Mouse (Mus musculus): ENCODE results near the gene Sned1.
A peak's percentile ranks its signal among the peaks of the same experiment; 100 is the strongest.

Gene Sned1

GRCm38 (mm10) chr1:93235576-93236544 is at the start of gene Sned1:
Sned1 (plus strand) TSS chr1:93235841.
- peak; percentile 95 for DNase-seq (ENCODE audit: low read depth, low spot score)

- DNase-seq (ENCODE audit: low read depth, low spot score): peak; percentile 51
Measured at GRCm38 (mm10) chr1:93190726-93191305, 44.8 kb upstream of the Sned1 start.

GRCm38 (mm10) chr1:93194961-93195360 is 40.7 kb upstream of the Sned1 start:
- DNase-seq (ENCODE audit: low read depth, low spot score): peak; percentile 81

GRCm38 (mm10) chr1:93197454-93197853 is 38.2 kb upstream of the Sned1 start:
- DNase-seq (ENCODE audit: low read depth, low spot score): peak; percentile 95

- peak; percentile 91 for DNase-seq (ENCODE audit: low read depth, low spot score)
Measured at GRCm38 (mm10) chr1:93197916-93198315, 37.7 kb upstream of the Sned1 start.

- peak; percentile 94 for DNase-seq (ENCODE audit: low read depth, low spot score)
Measured at GRCm38 (mm10) chr1:93206277-93206970, 29.2 kb upstream of the Sned1 start.

GRCm38 (mm10) chr1:93207536-93208064 is 28.0 kb upstream of the Sned1 start:
- DNase-seq (ENCODE audit: low read depth, low spot score): no peak

- DNase-seq (ENCODE audit: low read depth, low spot score): no peak
Measured at GRCm38 (mm10) chr1:93210213-93210641, 25.4 kb upstream of the Sned1 start.

DNA sequence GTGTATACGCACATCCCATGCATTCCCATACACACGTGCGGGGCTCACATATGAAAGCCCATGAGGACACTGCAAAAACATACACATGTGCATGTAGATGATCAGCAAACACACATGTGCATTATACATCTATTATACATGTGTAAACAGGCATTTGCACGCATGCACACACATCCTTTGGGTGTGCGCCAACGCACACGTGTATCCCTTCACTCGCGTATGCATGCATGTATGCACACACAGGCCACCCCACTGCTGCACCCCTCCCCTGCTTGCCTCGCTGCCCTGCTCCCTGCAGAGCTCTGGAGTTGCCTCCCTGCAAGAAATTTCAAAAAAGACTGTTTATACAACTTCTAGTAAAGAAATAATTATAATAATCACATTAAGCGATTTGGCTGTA is 24.6 kb upstream of the Sned1 start:
- no peak for DNase-seq (ENCODE audit: low read depth, low spot score)

GRCm38 (mm10) chr1:93211549-93212220 is 24.0 kb upstream of the Sned1 start:
- no peak for DNase-seq (ENCODE audit: low read depth, low spot score)

GRCm38 (mm10) chr1:93212441-93212840 is 23.2 kb upstream of the Sned1 start:
- DNase-seq (ENCODE audit: low read depth, low spot score): no peak

- DNase-seq (ENCODE audit: low read depth, low spot score): peak; percentile 71
Measured at GRCm38 (mm10) chr1:93214612-93215011, 21.0 kb upstream of the Sned1 start.

DNA sequence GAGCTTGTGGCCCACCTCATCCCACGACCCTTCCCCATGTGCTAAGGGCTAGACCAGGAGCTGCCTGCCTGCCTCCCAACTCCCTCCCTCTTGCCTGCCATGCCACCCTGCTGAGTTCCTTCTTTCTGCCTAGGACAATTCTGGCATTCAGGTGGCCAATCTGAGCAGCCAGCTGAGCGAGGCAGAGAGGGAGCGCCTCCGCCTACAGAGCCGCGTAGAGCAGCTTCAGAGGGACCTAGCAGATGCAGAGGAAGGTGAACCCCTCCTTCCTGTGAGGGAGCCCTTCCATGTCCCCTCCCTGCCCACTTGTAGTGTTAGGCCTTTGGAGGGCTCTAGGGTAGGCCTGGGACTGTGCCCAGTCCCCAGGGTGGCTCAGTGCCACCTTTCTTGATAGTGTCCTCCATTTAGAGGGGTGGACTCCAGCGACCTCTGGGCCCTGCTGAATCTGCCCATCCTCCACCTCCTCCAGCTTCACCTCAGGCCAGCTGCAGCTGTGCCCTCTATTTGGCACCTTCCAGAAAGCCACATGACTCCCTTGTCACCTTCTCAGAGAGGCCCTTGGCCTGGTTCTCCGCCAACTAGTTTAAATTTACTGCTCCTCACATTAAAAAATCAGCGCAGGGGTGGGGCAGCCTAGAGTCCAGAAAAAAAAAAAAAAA is 18.7 kb upstream of the Sned1 start:
- no peak for DNase-seq (ENCODE audit: low read depth, low spot score)

- DNase-seq (ENCODE audit: low read depth, low spot score): no peak
Measured at GRCm38 (mm10) chr1:93217530-93217929, 18.1 kb upstream of the Sned1 start.

DNA sequence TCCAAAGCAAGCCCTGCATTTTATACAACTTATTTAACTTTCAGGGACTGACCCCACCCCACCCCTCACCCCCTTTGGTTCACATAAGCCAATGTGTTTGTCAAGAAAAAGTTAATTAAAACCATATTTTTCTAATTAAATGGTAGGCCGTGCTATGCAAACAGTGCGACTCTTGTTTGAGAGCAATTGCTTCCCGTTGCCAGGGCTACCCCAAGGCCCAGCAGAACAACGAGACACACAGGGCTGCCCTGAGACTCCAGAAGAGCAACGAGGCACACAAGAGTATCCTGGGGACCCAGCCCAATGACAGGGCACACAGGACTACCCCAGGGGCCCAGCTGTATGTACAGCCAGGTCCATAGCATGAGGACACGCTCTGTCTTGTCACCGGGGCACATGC is 14.9 kb upstream of the Sned1 start:
- DNase-seq (ENCODE audit: low read depth, low spot score): no peak

GRCm38 (mm10) chr1:93223972-93224371 is 11.7 kb upstream of the Sned1 start:
- peak; percentile 86 for DNase-seq (ENCODE audit: low read depth, low spot score)

- DNase-seq (ENCODE audit: low read depth, low spot score): no peak
Measured at GRCm38 (mm10) chr1:93225226-93225625, 10.4 kb upstream of the Sned1 start.

DNA sequence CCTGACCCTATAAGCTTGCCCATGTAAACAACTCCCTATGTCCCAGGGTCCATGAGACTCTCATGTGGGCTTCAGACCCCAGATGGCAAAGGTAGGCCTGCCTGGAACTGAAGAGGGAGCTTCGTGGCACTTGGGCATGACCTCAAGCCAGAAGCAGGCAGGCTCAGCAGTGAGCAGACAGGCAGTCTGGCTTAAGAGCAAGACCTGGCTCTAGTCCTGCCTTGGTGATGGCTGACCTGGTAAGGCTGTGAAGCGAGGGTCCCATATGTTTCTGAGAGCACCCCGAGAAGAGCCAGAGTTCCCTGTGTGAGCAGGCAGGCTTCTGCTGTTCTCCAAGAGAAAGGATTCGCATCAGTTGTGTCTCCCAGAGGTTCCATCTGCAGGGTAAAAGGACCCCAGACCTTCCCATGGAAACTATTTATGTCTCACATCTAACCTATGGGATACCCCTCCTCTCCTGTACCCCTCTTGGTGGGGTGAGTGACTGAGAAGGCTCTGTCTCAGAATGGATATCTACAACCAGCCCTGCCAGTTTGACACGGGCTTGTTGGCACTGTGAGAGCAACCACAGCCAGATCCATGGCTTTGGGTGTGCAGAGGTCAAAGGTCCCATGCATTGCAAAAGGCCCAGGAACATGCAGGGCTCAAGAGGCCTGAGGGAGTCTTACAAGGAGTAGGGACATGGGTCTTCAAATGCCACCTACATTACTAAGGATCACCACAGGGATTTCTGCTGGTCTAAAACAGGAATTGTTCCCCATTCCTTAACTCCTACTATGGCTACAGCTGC is 9.7 kb upstream of the Sned1 start:
- no peak for DNase-seq (ENCODE audit: low read depth, low spot score)

- peak; percentile 86 for DNase-seq (ENCODE audit: low read depth, low spot score)
Measured at GRCm38 (mm10) chr1:93227303-93227975, 8.2 kb upstream of the Sned1 start.

Measured in R1 (cell line).